Mouse (Mus musculus): ENCODE measurements around the gene Mapk12. TPM values are rescaled to one million over a fixed set of nuclear protein-coding genes. Genes with fewer than 3 reads are reported as not detected.

Mapk12 gene
- polyA plus RNA-seq, 1 experiment from 2014 or later: 3.0 TPM

DNA sequence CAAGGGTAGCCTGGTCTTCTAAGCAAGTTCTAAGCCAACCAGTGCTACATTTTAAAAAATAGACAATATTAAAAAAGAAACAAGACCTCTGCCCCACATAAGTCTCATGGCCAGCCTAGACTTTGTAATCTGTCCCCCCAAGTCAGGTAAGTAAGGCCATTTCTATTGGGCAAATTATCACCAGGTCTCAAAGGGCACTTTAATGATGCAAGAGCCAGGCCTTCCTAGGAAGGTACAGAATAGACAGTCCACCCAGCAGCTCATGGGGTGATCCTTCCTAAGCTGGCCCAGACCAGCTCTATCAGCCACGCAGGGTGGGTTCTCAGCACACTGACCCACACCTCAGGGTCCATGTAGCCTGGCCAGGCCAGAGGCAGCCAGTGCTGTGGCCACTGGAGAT, 56.6 kb downstream of the Mapk12 start:
- peaks cover 29% of the 10 kb centered on the region for H3K36me3 ChIP-seq (ENCODE audit: control insufficient read depth, insufficient read depth, low read length)
- ATAC-seq: no peak
- 84% methylated on average over 1 of the region's 1 CpGs for WGBS

More for the DNA sequence above, 56.6 kb downstream of the Mapk12 start:
- Histone ChIP-seq H3K27ac (ENCODE audit: low read length) (no peak overlapping the region), H3K4me2 (ENCODE audit: low read length) (no peak overlapping the region), H3K4me3 (ENCODE audit: low read depth, low read length) (no peak overlapping the region), H3K9me3 (replicated peaks; ENCODE audit: control insufficient read depth, low read length, poor library complexity, severe bottlenecking) (no peaks in the 10 kb centered on the region), H3K9ac (ENCODE audit: low read depth, low read length) (no peak overlapping the region), H3K27me3 (ENCODE audit: control insufficient read depth, insufficient read depth, low read depth, low read length) (no peaks in the 10 kb centered on the region), H3K4me1 (ENCODE audit: control insufficient read depth, insufficient read depth, low read length) (peaks cover 4% of the 10 kb centered on the region; the same call in 1 of the 2 replicates)

Small RNA genes lying within 50 kb of the gene (microRNA-seq; reads per million reads assigned to microRNA genes)
- gene Mir6958 (6.0 reads per million, percentile 26 among the genes with 10 or more reads in this experiment), gene Mir7118 (0.52 reads per million)

Other genes starting within 250 kb of the Mapk12 start
- 0.16 and 0.34 TPM in 2 replicates for gene Ttll8, start 186.3 kb downstream of the Mapk12 start, polyA plus RNA-seq (2015; fragmentation: Nextera tagmentation; extraction: Ambion mirVana)
- gene Mlc1, start 161.7 kb downstream of the Mapk12 start, polyA plus RNA-seq (2015; fragmentation: Nextera tagmentation; extraction: Ambion mirVana): 21.0 and 31.5 TPM in 2 replicates
- not detected in 2 replicates for gene Mov10l1, start 157.8 kb downstream of the Mapk12 start, polyA plus RNA-seq (2015; fragmentation: Nextera tagmentation; extraction: Ambion mirVana)
- gene Panx2, start 81.0 kb downstream of the Mapk12 start, polyA plus RNA-seq (2015; fragmentation: Nextera tagmentation; extraction: Ambion mirVana): 7.5 and 9.5 TPM in 2 replicates
- gene Trabd, start 65.6 kb downstream of the Mapk12 start, polyA plus RNA-seq (2015; fragmentation: Nextera tagmentation; extraction: Ambion mirVana): 36.8 and 39.9 TPM in 2 replicates
- 17.8 and 19.1 TPM in 2 replicates for gene Selenoo, start 51.6 kb downstream of the Mapk12 start, polyA plus RNA-seq (2015; fragmentation: Nextera tagmentation; extraction: Ambion mirVana)
- gene Tubgcp6, start 17.6 kb downstream of the Mapk12 start, polyA plus RNA-seq (2015; fragmentation: Nextera tagmentation; extraction: Ambion mirVana): 18.5 and 19.1 TPM in 2 replicates
- gene Hdac10, start 12.0 kb downstream of the Mapk12 start, polyA plus RNA-seq (2015; fragmentation: Nextera tagmentation; extraction: Ambion mirVana): 30.6 and 31.0 TPM in 2 replicates
- gene Mapk11, start 8.9 kb upstream of the Mapk12 start, polyA plus RNA-seq (2015; fragmentation: Nextera tagmentation; extraction: Ambion mirVana): 29.0 and 32.6 TPM in 2 replicates
- 90.1 and 92.1 TPM in 2 replicates for gene Plxnb2, start 40.1 kb upstream of the Mapk12 start, polyA plus RNA-seq (2015; fragmentation: Nextera tagmentation; extraction: Ambion mirVana)
- 120 and 124 TPM in 2 replicates for gene Dennd6b, start 55.8 kb upstream of the Mapk12 start, polyA plus RNA-seq (2015; fragmentation: Nextera tagmentation; extraction: Ambion mirVana)
- gene Ppp6r2, start 70.8 kb upstream of the Mapk12 start, polyA plus RNA-seq (2015; fragmentation: Nextera tagmentation; extraction: Ambion mirVana): 76.7 and 82.0 TPM in 2 replicates
- 92.9 and 101 TPM in 2 replicates for gene Sbf1, start 174.6 kb upstream of the Mapk12 start, polyA plus RNA-seq (2015; fragmentation: Nextera tagmentation; extraction: Ambion mirVana)
- gene Adm2, start 182.0 kb upstream of the Mapk12 start, polyA plus RNA-seq (2015; fragmentation: Nextera tagmentation; extraction: Ambion mirVana): not detected in 2 replicates
- gene Miox, start 193.7 kb upstream of the Mapk12 start, polyA plus RNA-seq (2015; fragmentation: Nextera tagmentation; extraction: Ambion mirVana): not detected in 2 replicates
- gene Lmf2, start 215.0 kb upstream of the Mapk12 start, polyA plus RNA-seq (2015; fragmentation: Nextera tagmentation; extraction: Ambion mirVana): 29.0 and 34.9 TPM in 2 replicates
- gene Ncaph2, start 215.0 kb upstream of the Mapk12 start, polyA plus RNA-seq (2015; fragmentation: Nextera tagmentation; extraction: Ambion mirVana): 116 and 117 TPM in 2 replicates
- 11.8 and 16.4 TPM in 2 replicates for gene Sco2, start 233.1 kb upstream of the Mapk12 start, polyA plus RNA-seq (2015; fragmentation: Nextera tagmentation; extraction: Ambion mirVana)
- gene Tymp, start 236.3 kb upstream of the Mapk12 start, polyA plus RNA-seq (2015; fragmentation: Nextera tagmentation; extraction: Ambion mirVana): 1.9 and 3.0 TPM in 2 replicates
- 4.8 and 5.5 TPM in 2 replicates for gene Odf3b, start 238.6 kb upstream of the Mapk12 start, polyA plus RNA-seq (2015; fragmentation: Nextera tagmentation; extraction: Ambion mirVana)
- gene Klhdc7b, start 244.2 kb upstream of the Mapk12 start, polyA plus RNA-seq (2015; fragmentation: Nextera tagmentation; extraction: Ambion mirVana): 0.05 and 0.06 TPM in 2 replicates